Mouse (Mus musculus) adipocyte (in vitro differentiated cells): ENCODE data around the gene Alkbh4.

Experiments
- DNase-seq: peaks from one replicate; pipeline ENCODE4 v3.0.0-alpha.2; 2016; ENCODE audit warnings: low spot score

The Alkbh4 gene

GRCm38 (mm10) chr5:136182049-136182448 is 46.1 kb downstream of the Alkbh4 start:
- DNase-seq, result no peak

- DNase-seq, result no peak
Observed at GRCm38 (mm10) chr5:136182830-136183229, 46.9 kb downstream of the Alkbh4 start.

GRCm38 (mm10) chr5:136183766-136184165 is 47.8 kb downstream of the Alkbh4 start:
- DNase-seq, result no peak

GRCm38 (mm10) chr5:136186723-136187122 is 50.8 kb downstream of the Alkbh4 start:
- DNase-seq, result peak; percentile 67
